Mouse (Mus musculus) right cerebral cortex, postnatal 14 days (tissue): ENCODE data around the gene Fam53b.

Source experiments
- DNase-seq: peaks from one replicate; pipeline ENCODE4 v3.0.0; 2022

Gene Fam53b

DNA sequence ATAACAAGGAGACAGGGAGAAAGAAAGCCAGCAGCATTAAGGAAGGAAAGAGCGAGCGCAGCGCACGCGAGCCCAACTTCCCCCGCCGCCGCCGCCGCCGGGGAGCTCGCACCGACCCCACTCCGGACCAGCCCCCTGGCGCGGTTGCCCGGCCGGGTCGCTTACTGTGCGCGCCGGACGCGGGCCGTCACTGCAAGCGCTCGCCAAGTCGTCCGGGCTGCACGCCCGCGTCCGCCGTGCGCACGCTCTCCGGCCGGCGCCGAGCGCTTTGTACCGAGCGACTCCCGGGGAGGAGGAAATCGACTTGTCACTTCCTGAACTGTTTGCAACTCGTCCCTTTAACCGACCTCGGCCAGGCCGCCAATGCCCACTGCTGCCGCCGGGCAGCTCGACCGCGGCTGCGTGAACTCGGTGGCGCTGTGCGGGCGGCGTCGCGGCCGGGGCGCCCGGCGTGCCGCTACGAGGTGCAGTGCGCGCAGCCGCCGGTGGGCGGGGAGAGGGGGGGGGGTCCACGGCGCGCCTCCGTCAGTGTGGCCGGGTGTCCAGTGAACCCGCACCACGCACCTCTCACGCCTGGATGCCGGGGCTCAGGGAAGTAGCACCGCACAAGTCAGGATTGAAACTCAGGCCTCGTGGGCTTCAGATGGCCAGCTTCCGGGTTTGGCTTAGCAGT lies at the start of gene Fam53b:
Gene Fam53b, minus strand, starts transcription at position 471 of the 673 bp plus-strand sequence.
- peak; percentile 64 for DNase-seq

DNA sequence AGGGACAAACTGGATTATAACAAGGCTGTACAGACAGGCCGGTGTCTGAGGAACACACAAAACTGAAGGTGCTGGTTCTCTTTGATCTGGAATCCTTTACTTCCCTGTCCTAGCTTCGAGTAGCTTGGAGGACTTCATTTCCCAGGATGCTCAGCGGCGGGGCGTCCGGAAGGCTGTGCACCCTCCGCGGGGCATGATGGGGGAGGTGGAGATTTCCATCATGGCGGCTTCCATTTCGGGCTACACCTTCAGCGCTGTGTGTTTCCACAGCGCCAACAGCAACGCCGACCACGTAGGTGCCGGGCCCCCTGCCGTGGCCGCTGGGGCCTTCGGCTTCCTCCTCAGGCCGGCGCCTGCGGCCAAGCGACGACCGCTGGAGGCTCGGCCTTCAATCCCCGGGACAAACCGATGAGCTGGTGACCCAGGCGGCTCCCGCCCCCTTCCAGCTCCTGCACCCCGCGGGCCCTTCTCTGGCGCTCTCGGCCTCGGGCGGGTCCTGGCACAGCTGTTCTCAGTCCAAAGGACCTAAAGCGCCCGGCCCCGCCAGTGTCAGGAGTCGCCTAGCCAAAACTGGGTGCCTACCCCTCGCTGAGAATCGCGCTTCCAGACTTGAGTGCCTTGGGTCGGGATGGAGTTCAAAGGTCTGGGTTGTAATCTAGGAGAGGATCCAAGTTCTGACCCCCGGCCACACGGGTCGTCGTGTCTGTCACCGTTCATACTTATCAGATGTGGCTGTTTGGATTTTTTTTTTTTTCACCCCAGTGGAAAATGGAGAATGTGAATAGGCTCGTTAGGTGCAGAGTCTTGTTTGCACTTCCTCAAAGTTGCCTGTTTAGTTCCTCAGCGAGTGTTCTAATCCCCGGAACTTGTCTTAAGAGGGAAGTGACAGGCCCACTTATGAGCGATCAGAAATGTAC lies 45.6 kb upstream of the Fam53b start, which contains the start of gene Abraxas2:
Gene Abraxas2, plus strand, starts transcription at position 184 of the 917 bp plus-strand sequence.
- DNase-seq, result peak; percentile 89

DNA sequence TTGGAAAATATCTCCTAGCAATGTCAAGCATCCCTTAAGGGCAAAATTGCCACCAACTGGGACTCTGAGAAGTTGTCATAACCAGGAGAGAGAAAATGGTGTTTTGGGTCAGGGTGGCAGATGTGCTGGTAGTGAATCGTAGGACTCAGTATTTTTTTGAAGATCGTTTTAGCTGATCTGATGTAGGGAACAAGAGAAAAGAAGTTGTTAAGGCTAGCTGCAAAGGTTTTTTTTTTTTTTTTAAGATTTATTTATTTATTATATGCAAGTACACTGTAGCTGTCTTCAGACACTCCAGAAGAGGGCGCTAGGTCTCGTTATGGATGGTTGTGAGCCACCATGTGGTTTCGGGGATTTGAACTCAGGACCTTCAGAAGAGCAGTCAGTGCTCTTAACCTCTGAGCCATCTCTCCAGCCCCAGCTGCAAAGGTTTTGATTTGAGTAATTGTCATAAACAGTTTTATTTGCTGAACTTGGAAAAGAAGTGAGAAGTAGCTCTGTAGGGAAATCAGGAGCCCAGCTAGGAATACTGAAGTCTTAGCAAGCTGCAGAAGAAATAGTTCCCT lies 44.4 kb upstream of the Fam53b start:
- no peak for DNase-seq

DNA sequence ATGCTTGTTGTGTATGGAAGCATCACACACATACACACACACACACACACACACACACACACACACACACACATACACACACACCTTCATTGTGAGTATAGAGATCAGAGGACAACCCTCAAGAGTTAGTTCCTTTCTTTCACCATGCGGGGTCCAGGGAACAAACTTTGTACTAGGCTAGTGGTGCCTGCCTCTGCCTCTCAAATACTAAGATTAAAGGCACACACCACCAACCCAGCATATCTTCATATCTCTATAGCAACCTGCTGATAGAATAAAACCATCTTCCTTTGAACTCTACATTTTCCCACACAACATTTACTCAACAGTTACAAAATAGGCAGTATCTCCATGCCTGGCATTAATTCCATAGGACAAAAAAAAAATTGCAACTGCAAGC lies 42.4 kb upstream of the Fam53b start:
- DNase-seq, result no peak

GRCm38 (mm10) chr7:132853946-132854345 lies 40.3 kb upstream of the Fam53b start:
- no peak for DNase-seq

GRCm38 (mm10) chr7:132853361-132853760 lies 39.7 kb upstream of the Fam53b start:
- no peak for DNase-seq

DNA sequence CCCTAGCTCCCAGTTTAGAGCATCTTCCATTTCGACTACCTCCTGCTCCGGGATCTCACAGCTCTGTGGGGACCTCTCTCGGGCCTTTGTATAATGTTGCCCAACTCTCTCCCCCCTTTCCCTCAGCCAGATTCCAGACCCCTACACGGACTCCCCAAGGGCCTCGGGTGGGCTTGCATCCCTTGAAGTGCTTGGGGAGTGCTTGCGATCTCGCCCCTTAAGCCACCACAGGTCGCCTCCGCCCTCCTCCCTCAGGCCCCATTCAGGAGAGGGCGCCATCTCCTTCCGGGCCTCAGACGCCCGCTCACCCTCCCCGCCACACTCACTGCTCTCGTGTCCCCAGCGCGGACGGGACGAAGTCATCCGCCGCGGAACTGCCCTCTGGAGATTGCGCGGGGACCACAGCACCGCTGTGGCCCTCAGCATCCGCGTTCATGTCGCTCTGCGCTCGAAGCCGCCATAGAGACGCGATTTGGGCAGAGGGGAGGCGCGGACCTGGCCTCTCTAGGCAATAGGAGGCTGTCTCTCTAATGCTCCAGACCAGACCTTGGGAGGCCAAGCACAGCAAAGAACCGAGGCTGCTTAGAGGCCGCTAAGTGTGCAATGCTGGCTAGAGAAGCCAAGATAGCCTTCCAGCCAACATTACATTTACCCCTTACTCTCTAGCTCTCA lies 38.6 kb upstream of the Fam53b start, which contains the start of gene Eef1akmt2:
Gene Eef1akmt2, minus strand, starts transcription at position 501 of the 672 bp plus-strand sequence.
- peak; percentile 76 for DNase-seq

- no peak for DNase-seq
Observed at GRCm38 (mm10) chr7:132843152-132843551, 29.5 kb upstream of the Fam53b start.

DNA sequence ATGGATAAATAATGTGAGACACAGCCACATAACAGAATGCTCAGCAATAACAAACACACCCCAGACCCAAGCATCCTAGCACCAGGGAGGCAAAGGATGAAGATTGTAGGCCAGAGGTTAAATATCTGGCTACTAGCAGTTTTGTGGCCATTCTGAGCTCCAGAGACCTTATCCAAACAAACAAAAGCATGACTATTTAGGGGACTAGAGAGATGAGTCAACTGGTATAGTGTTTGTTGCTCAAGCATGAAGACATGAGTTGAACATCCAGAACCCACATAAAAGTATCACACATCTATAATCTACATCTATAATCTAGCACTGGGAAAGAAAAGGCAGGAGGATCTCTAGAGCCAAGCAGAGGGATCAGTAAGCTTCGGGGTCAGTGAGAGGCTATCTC lies 28.8 kb upstream of the Fam53b start:
- DNase-seq, result no peak

DNA sequence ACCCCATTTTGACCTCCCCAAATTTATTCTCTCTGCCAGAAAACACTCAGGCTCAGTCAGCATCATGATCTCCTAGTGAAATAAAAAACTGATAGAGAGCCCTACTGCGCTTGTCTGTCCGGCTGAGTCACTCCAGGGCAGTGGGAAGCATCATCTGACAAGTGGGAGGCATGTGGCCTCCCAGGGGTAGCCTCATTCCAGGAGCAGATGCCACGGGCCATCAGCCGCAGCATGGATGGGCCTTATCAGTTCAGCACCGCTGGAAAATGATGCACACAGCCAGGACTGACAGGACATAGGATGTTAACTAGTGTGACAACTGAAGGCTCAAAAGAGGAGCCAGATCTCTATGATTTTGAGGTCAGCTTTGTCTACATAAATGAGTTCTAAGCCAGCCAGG lies 27.6 kb upstream of the Fam53b start:
- no peak for DNase-seq

GRCm38 (mm10) chr7:132830955-132831354 lies 17.3 kb upstream of the Fam53b start:
- no peak for DNase-seq

- DNase-seq, result no peak
Observed at GRCm38 (mm10) chr7:132824346-132825022, 10.8 kb upstream of the Fam53b start.

DNA sequence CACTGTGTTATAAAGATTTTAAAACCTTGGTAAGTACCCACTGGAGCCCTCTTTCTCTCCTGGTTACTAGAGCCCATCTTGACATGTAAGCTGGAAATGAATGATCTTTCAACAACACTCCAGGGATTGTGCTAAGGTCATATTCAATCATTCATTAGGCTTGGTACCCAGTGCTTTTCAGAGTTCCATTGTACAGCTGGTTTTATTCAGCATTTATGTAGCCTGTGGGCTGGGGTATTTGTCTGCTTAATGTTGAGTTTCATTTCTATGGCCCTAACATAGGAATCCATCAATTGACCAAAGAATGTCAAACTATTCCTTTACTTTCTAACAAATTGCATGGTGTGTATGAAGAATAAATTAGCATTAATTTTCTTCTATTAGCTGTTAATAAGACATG lies 10.1 kb upstream of the Fam53b start:
- DNase-seq, result no peak

DNA sequence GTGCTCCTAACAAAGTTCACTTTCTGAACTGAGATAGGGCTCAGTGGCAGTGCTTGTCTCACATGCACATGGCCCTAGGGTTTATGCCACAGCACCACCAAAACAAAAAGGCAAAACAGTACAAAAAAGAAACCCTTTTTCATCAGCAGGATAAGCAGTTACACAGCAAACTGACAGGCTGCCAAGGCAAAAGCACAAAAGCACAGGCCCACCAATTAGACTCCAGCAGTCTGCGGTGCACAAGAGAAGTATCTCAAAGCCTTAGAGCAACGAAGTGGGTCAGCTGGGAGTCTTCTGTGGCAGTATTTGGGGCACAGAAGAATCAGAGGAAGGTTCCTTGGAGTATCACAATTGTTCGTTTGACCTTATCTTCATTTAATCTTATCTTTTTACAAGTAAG lies 7.0 kb upstream of the Fam53b start:
- no peak for DNase-seq

DNA sequence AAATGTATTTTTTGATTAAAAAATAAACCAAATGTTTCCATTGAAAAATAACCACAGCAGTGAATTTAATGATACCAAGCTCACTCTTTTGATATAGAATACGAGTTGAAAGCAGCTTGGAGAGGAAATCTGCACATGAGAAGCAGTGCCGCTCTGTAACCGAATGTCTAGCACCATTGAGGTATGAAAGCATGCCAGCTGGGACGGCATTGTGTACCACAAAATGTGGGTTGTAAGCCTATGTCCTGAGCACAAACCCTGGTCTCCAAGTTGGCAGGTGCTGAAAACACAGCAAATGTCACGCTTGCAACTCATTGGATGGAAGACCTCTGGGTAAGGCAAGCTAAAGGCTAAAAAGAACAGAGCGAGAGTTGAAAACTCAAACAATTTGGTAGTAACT lies 3.4 kb upstream of the Fam53b start:
- no peak for DNase-seq

GRCm38 (mm10) chr7:132816528-132816927 lies 2.8 kb upstream of the Fam53b start:
- DNase-seq, result no peak

DNA sequence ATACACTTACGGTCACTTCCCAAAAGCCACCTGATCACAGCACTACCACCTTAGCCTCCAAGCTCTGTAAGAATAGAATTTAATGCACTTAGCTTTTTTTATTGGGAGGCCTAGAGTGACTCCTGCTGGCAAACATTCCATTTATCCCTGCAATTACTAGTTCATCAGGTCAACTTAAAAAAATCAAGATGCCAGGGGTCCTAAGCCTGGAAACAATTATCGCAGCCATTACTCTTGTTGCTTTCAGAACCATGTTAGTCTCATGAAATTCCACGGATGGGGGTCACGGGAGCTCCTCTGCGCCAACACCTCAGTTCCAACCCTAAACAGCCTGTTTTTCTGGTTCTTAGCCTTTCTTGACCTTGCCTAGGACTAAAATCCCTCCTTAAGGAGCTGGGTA lies 1.4 kb upstream of the Fam53b start:
- no peak for DNase-seq

DNA sequence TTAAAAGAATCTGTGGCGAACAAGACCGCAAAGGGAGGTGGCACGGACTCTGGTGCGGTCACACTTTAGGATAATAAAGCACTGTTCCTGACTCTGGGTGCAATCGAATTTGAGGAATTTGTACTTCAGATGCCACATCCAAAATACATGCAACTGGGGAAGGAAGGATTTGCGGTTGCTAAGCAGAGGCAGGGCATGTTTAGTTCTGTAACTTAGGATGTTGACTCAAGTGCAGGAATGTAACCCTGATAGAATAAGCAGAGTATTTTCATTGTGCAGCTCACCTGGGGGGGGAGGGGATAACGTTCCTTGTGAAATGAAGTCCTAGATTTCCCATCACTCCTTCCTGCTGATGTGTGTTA lies 384 bp upstream of the Fam53b start:
- no peak for DNase-seq

- peak; percentile 46 for DNase-seq
Observed at GRCm38 (mm10) chr7:132812619-132813415, 869 bp downstream of the Fam53b start.

GRCm38 (mm10) chr7:132811716-132812618 lies 1.7 kb downstream of the Fam53b start:
- DNase-seq, result no peak

DNA sequence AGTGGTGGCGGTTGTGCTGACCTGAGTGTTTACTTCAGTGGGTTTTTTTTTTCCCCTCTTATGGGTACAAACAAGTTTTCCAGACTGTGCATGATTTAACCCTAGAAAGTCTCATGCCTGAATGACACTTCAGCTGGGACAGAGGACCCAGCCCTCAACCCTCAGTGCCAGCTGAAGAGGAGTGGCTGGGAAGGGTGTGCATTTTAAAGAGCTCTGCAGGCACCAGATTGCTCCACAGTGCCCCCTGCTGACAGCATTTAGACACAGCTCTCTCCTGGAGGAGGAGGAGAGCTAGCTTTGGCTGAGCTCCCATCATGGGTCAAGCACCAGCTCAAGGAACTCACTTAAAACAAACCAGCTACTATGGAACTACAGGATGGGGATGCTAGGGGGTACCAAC lies 2.8 kb downstream of the Fam53b start:
- DNase-seq, result peak; percentile 92
